Mouse (Mus musculus) forebrain, embryonic 12.5 days (tissue): ENCODE data around the gene Nectin2. TPM values are rescaled to one million over a fixed set of nuclear protein-coding genes. Genes with fewer than 3 reads are reported as not detected.
"Not testable (repeated sequence)": the region's sequence is repeated elsewhere in the genome, so short reads cannot be mapped to it uniquely, and the experiment has no call there.

Experiments used
- ATAC-seq: fragments of 200-750 bp; cut with Nextera tagmentation; 2 replicates; pipeline ENCODE4 v1.8.0; 2017; ENCODE audit warnings: moderate TSS enrichment; ENCODE audit not compliant: low FRiP score
- H3K27ac ChIP-seq: fragments of 300-500 bp; sonication (generic); 2 replicates; pipeline ENCODE4 v1.5.1; 2016; ENCODE audit warnings: mild to moderate bottlenecking
- H3K27me3 ChIP-seq: fragments of 300-500 bp; sonication (generic); 2 replicates; pipeline ENCODE4 v1.6.1; 2016; ENCODE audit warnings: mild to moderate bottlenecking
- H3K36me3 ChIP-seq: fragments of 300-500 bp; sonication (generic); replicated peaks from 2 replicates; pipeline ENCODE4 v1.6.1; 2016; ENCODE audit warnings: mild to moderate bottlenecking
- H3K4me1 ChIP-seq: fragments of 300-500 bp; sonication (generic); 2 replicates; pipeline ENCODE4 v1.6.1; 2016
- H3K4me2 ChIP-seq: fragments of 300-500 bp; sonication (generic); 2 replicates; pipeline ENCODE4 v1.6.1; 2016; ENCODE audit warnings: mild to moderate bottlenecking, moderate library complexity
- H3K4me3 ChIP-seq: fragments of 300-500 bp; sonication (generic); replicated peaks from 2 replicates; pipeline ENCODE4 v1.5.1; 2016; ENCODE audit warnings: mild to moderate bottlenecking
- H3K9ac ChIP-seq: fragments of 300-500 bp; sonication (generic); 2 replicates; pipeline ENCODE4 v1.6.1; 2016; ENCODE audit warnings: mild to moderate bottlenecking
- H3K9me3 ChIP-seq: fragments of 300-500 bp; sonication (generic); 2 replicates; pipeline ENCODE4 v1.6.1; 2016
- WGBS: fragments of 180-500 bp; shearing (Covaris S2); methylation state at CpG from one replicate; pipeline ENCODE4 v1.1.7; 2016; 5-methylcytosine and 5-hydroxymethylcytosine counted together
- polyA plus RNA-seq: library from polyadenylated mRNA; unstranded; fragments of >200 nt; fragmentation: Nextera tagmentation; extraction: Ambion mirVana; gene quantifications from 2 replicates; pipeline ENCODE4 v1.2.1, GENCODE M21; 2016

The Nectin2 gene
- 45.9 and 47.3 TPM in 2 replicates for polyA plus RNA-seq

GRCm38 (mm10) chr7:19750217-19751069 lies at the start of gene Nectin2:
Gene Nectin2 (minus strand): TSS chr7:19750483.
- 15% methylated on average over 19 of the region's 19 CpGs for WGBS
- Histone ChIP-seq H3K9ac (peak within 1 kb of the TSS; percentile 80), H3K4me2 (peak within 1 kb of the TSS; percentile 89)

GRCm38 (mm10) chr7:19796697-19797588 lies 46.7 kb upstream of the Nectin2 start, which contains the start of gene Cblc:
Gene Cblc (minus strand): TSS chr7:19796809.
- H3K4me1 ChIP-seq: no peaks in the 10 kb centered on the region
- H3K36me3 ChIP-seq: no peaks in the 10 kb centered on the region
- 2% methylated on average over 32 of the region's 32 CpGs for WGBS
- H3K27ac ChIP-seq: no peak within 1 kb of the TSS
- no peak within 1 kb of the TSS; the same call in 1 of the 2 replicates for H3K4me3 ChIP-seq
- no peak within 1 kb of the TSS for H3K4me2 ChIP-seq
- no peak for ATAC-seq
- no peak within 1 kb of the TSS for H3K9ac ChIP-seq
- H3K9me3 ChIP-seq: no peaks in the 10 kb centered on the region
- H3K27me3 ChIP-seq: peaks cover 33% of the 10 kb centered on the region

More at GRCm38 (mm10) chr7:19750217-19751069, at the start of gene Nectin2:
- Histone ChIP-seq H3K9me3 (no peaks in the 10 kb centered on the region), H3K4me3 (peak within 1 kb of the TSS; percentile 74), H3K27ac (peak within 1 kb of the TSS; percentile 79), H3K36me3 (no peaks in the 10 kb centered on the region), H3K27me3 (no peaks in the 10 kb centered on the region), H3K4me1 (peaks cover 33% of the 10 kb centered on the region)
- peak; percentile 60 for ATAC-seq

- H3K4me2 ChIP-seq: no peak overlapping the region
- ATAC-seq: no peak
- peaks cover 33% of the 10 kb centered on the region for H3K27me3 ChIP-seq
- no peak overlapping the region; the same call in 1 of the 2 replicates for H3K4me3 ChIP-seq
- H3K9me3 ChIP-seq: no peaks in the 10 kb centered on the region
- H3K27ac ChIP-seq: no peak overlapping the region
- 11% methylated on average over 18 of the region's 18 CpGs for WGBS
- no peak overlapping the region for H3K9ac ChIP-seq
- no peaks in the 10 kb centered on the region for H3K4me1 ChIP-seq
- H3K36me3 ChIP-seq: no peaks in the 10 kb centered on the region
These were observed 46.0 kb upstream of the Nectin2 start for GRCm38 (mm10) chr7:19796254-19796653.

GRCm38 (mm10) chr7:19795236-19795635 lies 45.0 kb upstream of the Nectin2 start:
- H3K27ac ChIP-seq: no peak overlapping the region
- no peaks in the 10 kb centered on the region for H3K36me3 ChIP-seq
- H3K9me3 ChIP-seq: no peaks in the 10 kb centered on the region
- no peak overlapping the region for H3K4me2 ChIP-seq
- peaks cover 41% of the 10 kb centered on the region for H3K27me3 ChIP-seq
- ATAC-seq: no peak
- no peak overlapping the region for H3K9ac ChIP-seq
- H3K4me3 ChIP-seq: no peak overlapping the region
- 76% methylated on average over 2 of the region's 2 CpGs for WGBS
- no peaks in the 10 kb centered on the region for H3K4me1 ChIP-seq

GRCm38 (mm10) chr7:19792701-19793630 lies 42.7 kb upstream of the Nectin2 start:
- no peak overlapping the region for H3K4me2 ChIP-seq
- no peak overlapping the region for H3K4me3 ChIP-seq
- H3K36me3 ChIP-seq: no peaks in the 10 kb centered on the region
- H3K27me3 ChIP-seq: peaks cover 37% of the 10 kb centered on the region
- no peak overlapping the region for H3K9ac ChIP-seq
- 84% methylated on average over 19 of the region's 19 CpGs for WGBS
- H3K9me3 ChIP-seq: no peaks in the 10 kb centered on the region
- H3K27ac ChIP-seq: no peak overlapping the region
- peaks cover 4% of the 10 kb centered on the region for H3K4me1 ChIP-seq
- ATAC-seq: no peak

- H3K4me1 ChIP-seq, H3K9ac ChIP-seq, H3K27ac ChIP-seq, H3K36me3 ChIP-seq, H3K9me3 ChIP-seq, H3K4me2 ChIP-seq, H3K4me3 ChIP-seq, ATAC-seq: not testable (repeated sequence)
- peaks cover 26% of the 10 kb centered on the region for H3K27me3 ChIP-seq
- WGBS: 83% methylated on average over 2 of the region's 2 CpGs
These were observed 41.2 kb upstream of the Nectin2 start for GRCm38 (mm10) chr7:19791504-19791903.

GRCm38 (mm10) chr7:19789904-19790347 lies 39.6 kb upstream of the Nectin2 start:
- 2% methylated on average over 19 of the region's 19 CpGs for WGBS
- peak; percentile 46; the same call in 1 of the 2 replicates for ATAC-seq

GRCm38 (mm10) chr7:19785874-19786458 lies 35.7 kb upstream of the Nectin2 start:
- Histone ChIP-seq H3K4me2 (no peak overlapping the region), H3K4me3 (no peak overlapping the region), H3K4me1 (peaks cover 4% of the 10 kb centered on the region), H3K27ac (no peak overlapping the region), H3K9me3 (no peaks in the 10 kb centered on the region), H3K36me3 (no peaks in the 10 kb centered on the region), H3K27me3 (peaks cover 8% of the 10 kb centered on the region), H3K9ac (no peak overlapping the region)
- no peak for ATAC-seq
- 54% methylated on average over 12 of the region's 12 CpGs for WGBS

More at GRCm38 (mm10) chr7:19789904-19790347, 39.6 kb upstream of the Nectin2 start:
- Histone ChIP-seq H3K27me3 (peaks cover 11% of the 10 kb centered on the region), H3K27ac (no peak overlapping the region), H3K9me3 (no peaks in the 10 kb centered on the region), H3K4me1 (peaks cover 4% of the 10 kb centered on the region), H3K4me2 (peak overlapping the region; percentile 65), H3K4me3 (peak overlapping the region; percentile 40), H3K9ac (peak overlapping the region; percentile 58), H3K36me3 (no peaks in the 10 kb centered on the region)

- 45% methylated on average over 11 of the region's 11 CpGs for WGBS
- Histone ChIP-seq H3K4me1 (peaks cover 4% of the 10 kb centered on the region), H3K27ac (no peak overlapping the region), H3K4me2 (no peak overlapping the region), H3K27me3 (no peaks in the 10 kb centered on the region), H3K36me3 (no peaks in the 10 kb centered on the region), H3K4me3 (no peak overlapping the region), H3K9ac (no peak overlapping the region), H3K9me3 (peaks cover 2% of the 10 kb centered on the region; the same call in 1 of the 2 replicates)
- no peak for ATAC-seq
These were observed 34.7 kb upstream of the Nectin2 start for GRCm38 (mm10) chr7:19784764-19785535.

GRCm38 (mm10) chr7:19783630-19784029 lies 33.3 kb upstream of the Nectin2 start:
- ATAC-seq: no peak
- Histone ChIP-seq H3K36me3 (no peaks in the 10 kb centered on the region), H3K9ac (no peak overlapping the region), H3K27me3 (no peaks in the 10 kb centered on the region), H3K4me1 (no peaks in the 10 kb centered on the region; the same call in 1 of the 2 replicates), H3K4me2 (no peak overlapping the region), H3K9me3 (peaks cover 4% of the 10 kb centered on the region; the same call in 1 of the 2 replicates), H3K4me3 (no peak overlapping the region), H3K27ac (no peak overlapping the region)
- 84% methylated on average over 8 of the region's 8 CpGs for WGBS
